Mouse (Mus musculus) gastrocnemius, postnatal 4 days (tissue): ENCODE results near the gene Fpr1. TPM values are rescaled to one million over a fixed set of nuclear protein-coding genes. Genes with fewer than 3 reads are reported as not detected.
A peak's percentile ranks its signal among the peaks of the same experiment; 100 is the strongest.
"Not testable (repeated sequence)": the region's sequence is repeated elsewhere in the genome, so short reads cannot be mapped to it uniquely, and the experiment has no call there.

Source experiments
- DNase-seq, 2 experiments: peaks; one replicate each; pipeline ENCODE4 v3.0.0; 2021 to 2022; ENCODE audit warnings: low spot score in 2 of 2, mixed read lengths in 2 of 2
- total RNA-seq, 2 experiments: library from RNA; stranded (reverse); gene quantifications; 2 replicates each; pipeline ENCODE4 v1.2.3; 2021

The Fpr1 gene
- total RNA-seq, 2 experiments from 2014 or later: 0.20 to 0.26 TPM

- DNase-seq: no peak
Observed at GRCm38 (mm10) chr17:17855064-17855838, 28.5 kb downstream of the Fpr1 start, which contains the start of gene Has1. Gene Has1, minus strand, starts transcription at chr17:17855205.

- no peak for DNase-seq
Observed at GRCm38 (mm10) chr17:17849906-17850712, 33.6 kb downstream of the Fpr1 start.

DNA sequence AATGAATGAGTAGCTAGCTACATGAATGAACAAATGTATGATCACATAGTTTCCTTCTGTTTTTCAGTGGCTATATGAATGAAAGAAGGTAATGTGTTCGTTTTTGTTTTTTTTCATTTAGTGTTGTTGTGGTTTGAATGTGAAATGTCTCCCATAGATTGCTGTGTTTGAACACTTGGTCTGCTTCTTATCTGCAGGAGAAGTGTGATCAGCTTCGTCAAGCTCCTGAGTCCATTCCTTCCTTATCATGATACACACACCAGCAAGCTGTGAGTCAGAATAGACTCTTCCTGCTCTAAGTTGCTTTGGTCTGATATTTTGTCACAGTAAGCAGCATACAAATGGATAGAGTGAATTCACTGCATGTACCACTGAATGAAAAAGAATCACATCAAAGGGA, 34.8 kb downstream of the Fpr1 start:
- DNase-seq: no peak

GRCm38 (mm10) chr17:17845187-17846027, 38.3 kb downstream of the Fpr1 start:
- DNase-seq: no peak

DNA sequence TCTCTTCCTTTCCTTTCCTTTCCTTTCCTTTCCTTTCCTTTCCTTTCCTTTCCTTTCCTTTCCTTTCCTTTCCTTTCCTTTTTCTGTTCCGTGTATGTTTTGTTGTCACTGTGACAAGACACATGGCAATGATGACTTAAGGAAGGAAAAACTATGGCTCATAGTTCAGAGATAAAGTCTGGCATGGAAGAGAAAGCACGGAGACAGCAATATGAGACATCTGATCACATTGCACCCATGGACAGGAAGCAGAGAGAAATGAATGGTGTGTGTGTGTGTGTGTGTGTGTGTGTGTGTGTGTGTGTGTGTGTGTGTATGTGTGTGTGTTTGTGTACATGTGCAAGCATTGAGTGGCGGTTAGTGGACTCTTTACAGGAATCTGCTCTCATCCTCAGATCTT, 39.1 kb downstream of the Fpr1 start:
- not testable (repeated sequence) for DNase-seq

GRCm38 (mm10) chr17:17843534-17844261, 40.0 kb downstream of the Fpr1 start:
- DNase-seq: no peak

DNA sequence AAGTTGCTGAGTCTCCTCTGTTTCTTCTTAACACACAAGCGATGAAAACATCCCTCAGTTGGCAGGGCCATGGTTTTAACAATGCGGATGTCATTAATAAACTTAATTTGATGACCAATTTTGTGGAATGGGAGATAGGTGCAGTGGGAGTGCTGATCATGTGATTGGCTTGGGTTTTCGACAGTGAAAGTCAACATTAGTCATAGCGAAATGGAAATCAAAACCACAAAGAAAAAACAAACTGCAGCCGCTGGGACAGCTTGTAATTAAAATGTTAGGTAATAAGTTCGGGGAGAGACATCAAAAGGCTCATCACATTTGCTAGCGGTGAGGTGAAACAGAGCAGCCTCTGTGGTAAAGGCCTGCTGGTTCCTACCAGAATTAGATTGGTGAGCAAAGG, 42.9 kb downstream of the Fpr1 start:
- no peak for DNase-seq

DNA sequence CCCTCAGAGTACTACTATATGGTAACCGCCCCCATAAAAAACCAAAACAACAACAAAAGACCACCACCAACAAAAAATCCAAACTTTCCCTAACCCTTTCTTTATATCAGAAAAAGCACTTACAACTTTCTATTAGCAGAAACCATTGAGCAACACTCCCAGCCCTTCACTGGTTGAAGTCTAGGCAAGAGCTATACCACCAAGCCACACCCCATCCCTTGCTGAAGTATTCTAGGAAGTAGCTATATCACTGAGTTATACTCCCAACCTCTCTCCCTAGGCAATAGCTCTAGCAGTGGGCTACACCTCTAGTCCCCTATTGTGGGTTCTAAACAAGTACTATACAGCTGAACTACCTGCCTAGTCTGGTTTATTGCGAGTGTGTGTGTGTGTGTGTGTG, 44.5 kb downstream of the Fpr1 start:
- no peak for DNase-seq

- peak; percentile 83 to 94 for DNase-seq
Observed at GRCm38 (mm10) chr17:17837919-17838701, 45.6 kb downstream of the Fpr1 start.

DNA sequence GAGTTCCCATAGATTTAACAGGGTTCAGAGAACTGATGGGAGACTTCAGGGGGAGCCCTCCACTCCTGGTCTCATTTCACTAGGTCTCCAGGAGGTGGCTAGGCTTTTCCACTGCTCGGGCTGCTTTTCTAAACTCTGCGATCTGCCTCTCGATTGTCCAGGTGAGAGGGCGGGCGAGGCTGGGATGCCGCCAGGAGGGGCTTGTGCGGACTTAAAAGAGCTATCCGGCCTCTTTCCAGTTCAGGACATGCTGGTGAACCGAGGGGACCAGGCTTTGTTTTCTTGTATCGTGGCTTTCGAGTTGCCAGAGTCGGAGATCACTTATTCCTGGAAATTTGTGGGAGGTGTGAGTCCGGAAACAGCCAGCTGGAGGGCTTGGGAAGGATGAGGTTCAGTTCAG, 46.3 kb downstream of the Fpr1 start:
- DNase-seq: peak in 1 of 2 experiments; percentile 21

GRCm38 (mm10) chr17:17836101-17836500, 47.6 kb downstream of the Fpr1 start:
- no peak for DNase-seq

GRCm38 (mm10) chr17:17834896-17835295, 48.8 kb downstream of the Fpr1 start:
- no peak for DNase-seq

GRCm38 (mm10) chr17:17830731-17831130, 53.0 kb downstream of the Fpr1 start:
- DNase-seq: no peak

DNA sequence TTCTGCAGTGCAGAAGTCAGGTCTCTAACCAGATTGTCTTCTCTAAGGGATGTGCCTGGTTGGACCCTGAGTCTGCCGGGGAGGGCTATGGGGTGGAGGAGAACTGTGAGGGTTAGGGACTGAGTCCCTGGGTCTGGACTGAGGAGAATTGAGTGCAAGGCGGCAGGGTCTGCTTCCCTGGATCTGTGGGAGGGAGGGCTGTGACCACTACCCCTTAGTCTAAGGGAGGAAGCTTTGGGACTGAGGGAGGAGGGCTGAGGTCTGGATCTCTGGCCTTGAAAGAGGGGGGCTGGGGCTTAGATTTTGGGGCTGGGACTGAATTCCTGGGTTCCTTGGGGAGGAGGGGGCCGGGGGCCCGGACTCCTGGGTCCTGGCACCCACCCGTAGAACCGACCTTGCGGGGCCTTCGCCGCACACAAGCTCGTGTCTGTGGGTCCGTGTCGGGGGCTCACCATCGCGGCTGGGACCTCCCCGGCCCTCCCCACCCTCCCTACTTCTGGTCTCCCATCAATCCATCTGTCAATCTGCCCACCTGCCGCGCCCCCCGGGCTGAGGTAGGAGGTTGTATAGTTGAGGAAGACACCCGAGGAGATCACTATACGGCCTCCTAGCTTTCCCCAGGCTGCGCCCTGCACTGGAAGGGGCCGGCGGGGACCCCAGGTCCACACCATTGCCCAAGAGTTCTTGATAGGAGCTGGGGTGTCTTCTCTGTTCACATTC, 53.8 kb downstream of the Fpr1 start:
- DNase-seq: no peak

GRCm38 (mm10) chr17:17829052-17829785, 54.5 kb downstream of the Fpr1 start:
- DNase-seq: peak in 1 of 2 experiments; percentile 10

GRCm38 (mm10) chr17:17828191-17828981, 55.4 kb downstream of the Fpr1 start:
- DNase-seq: peak; percentile 50 to 67

- peak; percentile 35 to 68 for DNase-seq
Observed at GRCm38 (mm10) chr17:17827658-17828190, 56.0 kb downstream of the Fpr1 start.
